ENCODE assay signal across 20 mouse cellular contexts in the genomic region with DNA sequence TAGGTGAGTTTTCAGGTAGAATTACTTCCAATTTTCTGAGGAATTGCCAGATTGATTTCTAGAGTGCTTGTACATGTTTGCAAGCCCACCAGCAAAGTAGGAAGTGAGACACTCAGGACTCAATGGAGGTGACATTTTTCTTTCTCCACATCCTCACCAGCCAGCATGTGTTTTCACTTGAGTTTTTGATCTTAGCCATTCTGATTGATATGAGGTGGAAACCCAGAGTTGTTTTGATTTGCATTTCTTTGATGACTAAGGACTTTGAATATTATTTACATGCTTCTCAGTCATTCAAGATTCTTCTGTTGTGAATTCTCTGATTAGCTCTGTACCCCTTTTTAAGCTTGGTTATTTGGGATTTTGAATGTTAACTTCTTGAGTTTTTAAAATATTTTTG.
DNase-seq lines count a peak whose midpoint lies in the region; ATAC-seq and TF ChIP-seq lines count a peak whose summit lies in the region.
"Had no signal": no experiment of that assay in that cellular context is flagged by ENCODE, and none has a peak within 500 bp of the region (broad histone marks: within the 10 kb centered on the region; RNA-seq: fewer than 3 reads in every experiment).

No protein-coding gene starts in this region.

- ATAC-seq in activated CD4-positive, CD25-positive, alpha-beta regulatory T cell, adult 4 months, result peak; percentile 69
- peak; percentile 64 for ATAC-seq in inflammation-experienced regulatory T-cells, adult 6 months
- ATAC-seq: forebrain, embryonic 13.5 days; forebrain, embryonic 15.5 days; forebrain, postnatal 0 days; Patski had no signal

- H3K4me3 ChIP-seq in lung, adult 2 months (replicated peaks; ENCODE audit: extremely low read depth, low read depth, low read length), result no peak overlapping the region
- H3K4me3 ChIP-seq: embryonic facial prominence, embryonic 10.5 days; embryonic facial prominence, embryonic 12.5 days; forebrain, embryonic 13.5 days; forebrain, embryonic 15.5 days had no signal

- peak; percentile 5 for DNase-seq in CD4-positive, CD25-positive, alpha-beta regulatory T cell, adult 2 months (ENCODE audit: low read depth, low spot score)
- DNase-seq in lung, adult 2 months, result no peak
- DNase-seq in layer of hippocampus, postnatal 36 days, result no peak
- DNase-seq in adrenal gland, postnatal 36 days, result no peak
- DNase-seq: adrenal gland, adult 2 months; adrenal gland, postnatal 10 days; adrenal gland, postnatal 25 days; cerebellum, adult 11-12 months; cerebellum, adult 2 months; cerebellum, adult 9-10 months; cerebellum, postnatal 10 days; cerebellum, postnatal 25 days; forebrain, postnatal 0 days had no signal

- no peak for TF ChIP-seq CTCF in lung, adult 2 months (IDR thresholded peaks at IDR 0.05; ENCODE audit: insufficient read depth, low read length)

- TF ChIP-seq POLR2A in lung, adult 2 months (IDR thresholded peaks at IDR 0.05; ENCODE audit: borderline replicate concordance, extremely low read depth, low read depth, low read length), result no peak

- no peaks in the 10 kb centered on the region for H3K4me1 ChIP-seq in lung, adult 2 months (ENCODE audit: control insufficient read depth, insufficient read depth, low read length)
- H3K4me1 ChIP-seq: embryonic facial prominence, embryonic 10.5 days; embryonic facial prominence, embryonic 12.5 days; forebrain, embryonic 13.5 days; forebrain, embryonic 15.5 days had no signal
